Mouse (Mus musculus): ENCODE measurements around the gene Acin1. TPM values are rescaled to one million over a fixed set of nuclear protein-coding genes. Genes with fewer than 3 reads are reported as not detected.
A peak's percentile ranks its signal among the peaks of the same experiment; 100 is the strongest.
"Not testable (repeated sequence)": the region's sequence is repeated elsewhere in the genome, so short reads cannot be mapped to it uniquely, and the experiment has no call there.

The Acin1 gene
- total RNA-seq, 2 experiments from 2014 or later = 134 to 165 TPM

DNA sequence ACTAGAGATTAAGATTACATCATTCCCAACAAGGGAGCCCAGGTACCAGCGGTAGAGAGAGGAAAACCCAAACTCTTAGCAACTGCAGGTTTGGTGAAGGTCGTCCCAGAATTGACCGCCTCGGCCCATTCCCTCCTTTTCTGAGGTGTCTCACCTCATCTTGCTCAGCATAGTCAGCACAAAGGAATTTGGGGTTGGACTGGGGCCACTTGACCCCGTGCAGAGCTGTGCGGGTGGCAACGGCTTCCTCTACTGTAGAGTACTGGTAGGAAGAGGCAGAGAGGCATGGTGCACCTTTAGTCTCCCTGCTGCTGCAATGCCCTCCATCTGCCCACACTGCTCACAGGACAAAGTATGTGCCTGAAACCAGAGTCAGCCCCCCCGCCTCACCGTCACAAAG is 42.4 kb downstream of the Acin1 start:
- no peak for DNase-seq (ENCODE audit: low spot score in 2 of 2)

DNA sequence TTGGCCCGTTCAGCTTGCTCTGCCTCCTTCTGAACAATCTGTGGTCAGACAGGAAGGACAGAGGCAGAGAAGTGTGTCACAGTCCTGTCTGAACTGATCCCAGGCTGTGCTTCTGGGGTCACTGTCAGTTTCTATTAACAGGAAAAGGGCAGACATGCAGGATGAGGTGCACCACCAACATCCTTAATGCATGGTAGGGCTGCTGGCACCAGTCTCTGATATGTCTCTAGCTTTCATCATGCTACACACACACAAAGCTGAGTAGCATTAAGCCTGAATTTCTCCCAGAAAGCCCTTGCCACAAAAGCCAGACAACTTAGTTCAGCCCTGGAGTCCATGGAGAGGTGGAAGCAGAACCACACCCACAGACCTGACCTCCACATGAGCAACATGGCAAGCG is 43.7 kb downstream of the Acin1 start:
- DNase-seq (ENCODE audit: low spot score in 2 of 2) = no peak

DNA sequence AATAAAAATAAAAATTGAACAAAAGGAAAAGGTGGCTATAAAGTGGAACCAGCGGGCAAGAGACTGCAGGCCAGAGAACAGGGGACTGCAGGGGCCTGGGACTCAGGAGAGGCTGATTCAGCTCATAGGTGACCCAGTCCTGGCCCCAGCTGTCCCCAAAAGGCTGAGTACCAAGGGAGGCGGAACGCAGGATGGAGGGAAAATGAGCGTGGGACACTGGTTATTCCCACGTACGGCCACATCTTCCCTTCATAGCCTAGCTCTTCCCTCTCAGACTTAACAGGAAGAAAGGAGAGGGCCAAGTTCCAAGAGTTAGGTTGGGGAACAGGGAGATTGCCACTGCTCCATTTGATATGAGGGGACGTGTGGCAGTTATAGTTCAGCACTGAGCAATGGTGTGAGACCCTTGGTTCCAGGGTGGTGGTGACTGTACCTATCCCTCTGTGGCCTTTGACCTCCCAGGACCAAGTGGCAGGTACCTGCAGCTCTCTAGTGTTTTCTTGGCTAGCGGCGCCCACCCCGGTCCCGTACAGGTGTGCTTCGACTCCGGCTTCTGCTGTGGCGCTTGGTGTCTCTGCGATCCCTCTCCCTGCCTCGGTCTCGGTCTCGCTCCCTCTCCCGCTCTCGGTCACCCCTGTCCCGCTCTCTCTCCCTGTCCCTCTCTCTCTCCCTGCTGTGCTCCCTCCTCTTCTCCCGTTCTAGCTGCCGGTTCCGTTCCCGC is 44.3 kb downstream of the Acin1 start:
- DNase-seq (ENCODE audit: low spot score in 2 of 2) = no peak

DNA sequence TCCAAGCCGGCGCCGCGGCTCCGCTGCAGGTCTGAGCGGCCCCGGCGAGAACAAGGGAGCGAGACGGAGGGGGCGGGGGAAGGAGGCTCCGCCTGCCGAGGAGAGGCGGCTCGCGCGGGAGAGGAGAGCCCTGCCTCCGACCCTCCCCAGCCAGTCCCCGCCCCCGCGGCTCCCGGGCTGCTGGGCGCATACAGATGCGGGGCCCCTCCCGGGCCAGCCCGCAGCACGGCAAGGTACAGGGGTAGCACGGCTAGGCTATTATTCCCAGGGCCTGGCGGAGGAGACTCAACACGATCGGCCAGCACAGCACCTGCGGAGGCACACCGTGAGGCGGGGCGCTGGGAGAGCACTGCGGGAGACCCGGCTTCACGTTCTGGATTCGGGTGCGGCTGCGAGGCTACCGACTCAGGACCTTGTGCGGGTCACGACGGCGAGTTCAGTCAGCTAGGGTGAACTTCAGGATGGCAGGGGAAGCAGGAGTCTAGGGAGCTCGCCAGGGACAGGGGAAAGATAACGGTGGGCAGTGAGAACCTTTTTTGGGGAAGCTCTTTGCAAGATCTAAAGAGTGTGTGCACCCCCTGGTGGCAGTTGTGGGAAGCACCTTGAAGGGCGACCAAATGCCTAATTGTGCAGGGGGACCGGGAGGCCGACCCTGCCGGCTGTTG is 45.3 kb downstream of the Acin1 start, which contains the start of gene Cdh24:
Gene Cdh24 (minus strand): TSS at position 60 of the 665 bp plus-strand sequence.
- peak; percentile 73 to 87 for DNase-seq (ENCODE audit: low spot score in 2 of 2)

DNA sequence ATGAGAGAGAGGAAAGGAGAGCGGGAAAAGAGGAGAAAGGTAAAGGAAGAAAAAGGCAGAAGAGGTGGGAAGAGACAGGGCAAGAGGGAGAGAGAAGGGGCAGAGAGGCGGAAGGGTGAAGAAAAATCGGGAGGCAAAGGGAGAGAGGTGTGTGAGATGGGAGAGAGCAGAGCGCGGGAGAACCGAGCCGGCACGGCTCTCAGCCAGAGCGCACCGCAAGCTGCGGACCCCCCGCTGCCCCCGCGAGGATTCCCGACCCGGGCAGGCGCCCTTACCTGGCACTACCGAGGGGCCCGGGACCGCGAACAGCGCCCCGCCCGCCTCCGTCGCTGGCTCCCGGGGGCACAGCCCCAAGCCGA is 45.8 kb downstream of the Acin1 start, which contains the start of gene Gm17606:
Gene Gm17606 (plus strand): TSS at position 7 of the 359 bp plus-strand sequence.
- DNase-seq (ENCODE audit: low spot score in 2 of 2) = no peak

DNA sequence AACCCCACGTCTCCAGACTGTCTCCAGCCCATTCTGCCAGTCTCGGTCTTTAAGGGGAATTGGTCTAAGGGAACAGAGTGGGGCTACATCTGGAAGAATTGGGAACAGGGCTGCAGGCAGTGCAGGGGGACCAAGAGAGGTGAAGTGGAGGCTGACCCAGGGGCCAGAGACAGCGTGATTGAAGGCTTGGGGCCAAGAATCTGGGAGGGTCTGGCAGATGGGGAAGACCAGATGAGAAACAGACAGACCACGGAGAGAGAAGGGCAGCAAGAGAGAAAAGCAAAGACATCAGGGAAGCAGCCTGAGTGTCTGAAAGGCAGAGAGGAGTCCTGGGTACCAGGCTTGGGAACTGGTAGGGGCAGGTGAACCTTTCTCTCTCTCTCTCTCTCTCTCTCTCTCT is 46.6 kb downstream of the Acin1 start:
- no peak for DNase-seq (ENCODE audit: low spot score in 2 of 2)

DNA sequence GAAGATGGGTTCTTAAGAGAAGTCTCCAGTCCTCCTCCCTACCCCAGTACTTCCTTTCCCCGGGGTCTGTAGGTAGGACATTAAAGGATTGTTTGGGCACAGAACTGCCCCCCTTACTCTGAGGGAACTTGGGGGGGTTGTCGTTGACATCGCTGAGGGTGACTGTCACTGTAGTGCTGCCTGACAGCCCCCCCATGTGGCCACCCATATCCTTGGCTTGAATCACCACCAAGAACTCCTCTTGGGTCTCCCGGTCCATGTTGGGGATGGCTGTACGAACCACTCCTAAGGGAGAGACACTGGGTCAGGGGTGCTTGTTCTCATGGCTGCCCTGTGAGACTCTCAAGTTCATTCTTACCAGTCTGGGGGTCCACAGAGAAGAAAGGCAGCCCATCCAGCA is 48.5 kb downstream of the Acin1 start:
- no peak for DNase-seq (ENCODE audit: low spot score in 2 of 2)

DNA sequence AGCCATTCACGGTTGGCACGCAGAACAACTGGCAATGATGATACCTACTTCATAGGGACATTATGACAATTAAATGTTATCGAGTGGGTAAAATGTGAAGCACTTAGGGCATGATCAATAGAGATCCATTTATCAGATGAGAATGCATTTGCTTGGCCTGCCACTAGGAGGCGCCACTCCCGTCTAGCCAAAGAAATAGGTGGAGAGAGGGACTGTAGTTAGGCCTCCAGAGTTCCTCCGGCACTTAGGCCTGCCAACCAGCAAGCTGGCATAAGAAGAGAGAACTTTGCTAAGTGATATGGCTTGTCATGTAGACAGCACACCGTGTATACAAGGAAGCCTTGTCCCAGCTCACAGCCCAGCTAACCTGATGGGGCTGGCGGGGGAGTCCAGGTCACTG is 49.8 kb downstream of the Acin1 start:
- no peak for DNase-seq (ENCODE audit: low spot score in 2 of 2)

DNA sequence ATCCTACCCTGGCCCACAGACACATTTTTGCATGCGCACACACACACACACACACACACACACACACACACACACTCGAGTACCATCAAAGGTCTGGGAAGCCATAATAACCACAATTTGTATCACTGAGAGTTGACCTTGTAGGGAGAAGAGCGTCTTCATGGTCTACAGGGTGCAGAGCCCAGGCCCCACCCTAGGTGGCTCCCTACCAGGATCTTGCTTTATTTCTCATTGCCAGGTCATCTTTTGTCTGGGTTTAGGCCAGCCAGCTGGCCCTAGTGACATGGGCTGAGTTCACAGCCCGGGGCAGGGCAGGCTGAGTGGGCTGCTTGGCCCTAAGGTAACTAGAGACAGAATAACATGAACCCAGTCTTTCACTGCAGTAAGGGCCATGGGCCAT is 52.5 kb downstream of the Acin1 start:
- DNase-seq (ENCODE audit: low spot score in 2 of 2) = no peak

DNA sequence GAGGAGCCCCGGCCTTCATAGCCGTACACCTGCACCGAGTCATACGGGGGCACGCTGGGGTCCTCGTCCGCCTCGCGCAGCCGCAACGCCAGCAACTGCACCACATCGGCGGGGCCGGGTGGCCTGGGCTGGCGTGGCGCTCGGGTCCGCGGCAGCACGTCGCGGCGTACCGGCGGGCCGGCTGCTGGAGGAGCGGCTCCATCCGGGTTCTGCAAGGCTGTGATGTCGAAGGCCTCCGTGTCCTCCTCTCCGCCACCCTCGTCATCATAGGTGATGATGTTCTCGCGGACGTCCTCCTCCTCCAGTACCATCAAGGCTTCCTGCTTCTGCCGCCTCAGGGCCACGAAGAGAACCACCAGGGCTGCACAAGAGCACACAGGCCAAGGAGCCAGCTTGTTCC is 54.5 kb downstream of the Acin1 start:
- DNase-seq (ENCODE audit: low spot score in 2 of 2) = no peak

DNA sequence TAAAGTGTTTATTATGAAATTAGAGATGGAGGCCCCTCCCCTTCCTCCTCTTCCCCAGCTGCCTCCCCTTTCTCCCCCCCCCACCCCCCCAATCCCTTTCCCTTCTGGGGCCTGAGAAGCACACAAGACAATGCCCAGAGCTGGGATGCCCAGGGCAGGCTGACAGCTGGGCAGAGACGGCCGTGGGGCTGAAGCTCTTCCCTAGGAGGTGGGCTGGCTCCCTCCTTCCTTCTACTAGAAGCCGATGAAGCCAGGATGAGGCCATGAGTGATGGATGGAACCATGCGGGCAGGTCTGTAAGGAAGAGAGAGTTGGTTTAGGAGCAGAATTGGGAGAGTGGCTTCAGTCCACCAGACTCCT is 55.5 kb downstream of the Acin1 start:
- DNase-seq (ENCODE audit: low spot score in 2 of 2) = no peak

DNA sequence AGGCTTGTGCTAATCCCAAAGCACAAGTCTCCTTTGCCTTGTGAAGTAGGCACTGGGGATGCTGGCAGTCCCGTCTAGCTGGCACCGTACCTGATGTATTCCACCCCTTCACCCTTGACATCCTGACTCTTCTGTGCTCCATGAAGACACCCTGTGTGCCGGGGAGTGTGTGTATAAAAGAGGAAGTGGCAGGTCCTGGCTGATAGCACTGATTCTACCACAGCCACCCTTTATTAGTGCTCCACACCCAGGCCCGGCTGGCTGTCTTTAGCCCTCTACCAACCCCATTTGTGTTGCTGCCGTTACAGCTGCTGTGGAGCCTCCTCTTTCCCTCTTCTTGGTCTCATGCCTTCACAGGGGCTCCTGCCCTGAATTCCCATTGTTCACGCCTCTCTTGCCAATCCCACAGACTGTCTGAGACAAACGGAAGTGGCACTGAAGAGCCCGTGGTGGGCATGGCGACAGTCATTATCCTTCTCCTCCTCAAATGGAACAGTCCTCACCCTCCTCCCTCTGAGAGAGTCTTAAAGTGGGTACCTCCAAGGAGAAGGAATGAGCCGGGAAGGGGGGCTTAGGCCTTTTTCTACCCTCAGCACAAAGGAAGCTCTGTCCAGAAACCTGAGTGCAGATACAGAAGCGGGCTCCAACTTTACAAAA is 56.0 kb downstream of the Acin1 start:
- no peak for DNase-seq (ENCODE audit: low spot score in 2 of 2)

DNA sequence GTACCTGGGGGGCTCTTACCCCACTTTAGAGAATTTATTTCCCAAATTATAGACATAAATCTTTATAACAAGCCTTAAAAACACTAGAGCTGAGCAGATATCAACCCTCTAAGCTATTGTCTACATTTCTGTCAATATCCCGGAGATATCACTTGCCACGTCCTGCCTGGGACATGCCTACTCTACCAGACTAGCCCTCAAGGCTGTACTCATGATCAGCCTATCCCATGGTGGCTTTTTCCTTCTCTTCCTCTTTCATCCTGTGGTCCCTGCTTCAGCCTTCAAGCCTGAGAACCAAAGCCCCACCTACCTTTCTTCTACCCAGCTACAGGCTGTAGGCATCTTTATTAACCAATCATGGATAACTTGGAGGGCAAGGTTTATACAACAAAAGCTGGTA is 56.9 kb downstream of the Acin1 start:
- DNase-seq (ENCODE audit: low spot score in 2 of 2) = no peak

DNA sequence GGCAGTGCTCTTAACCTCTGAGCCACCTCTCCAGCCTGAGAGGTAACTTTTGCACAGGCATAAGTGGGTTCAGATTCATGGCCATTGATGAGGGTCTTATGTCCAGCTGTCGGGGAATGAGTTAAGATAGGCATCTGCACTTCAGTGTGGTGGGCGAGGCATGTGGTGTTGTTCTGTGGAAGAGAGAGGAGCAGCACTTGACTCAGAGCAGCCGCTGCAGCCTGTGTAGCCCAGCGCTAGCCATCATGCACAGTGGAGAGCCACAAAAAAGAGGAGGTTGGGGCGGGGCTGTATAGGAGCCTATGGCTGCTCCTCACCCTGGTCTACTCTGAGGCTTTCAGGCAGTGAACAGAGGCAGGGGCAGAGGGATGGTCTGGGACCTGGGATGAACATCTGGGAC is 58.6 kb downstream of the Acin1 start:
- DNase-seq (ENCODE audit: low spot score in 2 of 2) = no peak

DNA sequence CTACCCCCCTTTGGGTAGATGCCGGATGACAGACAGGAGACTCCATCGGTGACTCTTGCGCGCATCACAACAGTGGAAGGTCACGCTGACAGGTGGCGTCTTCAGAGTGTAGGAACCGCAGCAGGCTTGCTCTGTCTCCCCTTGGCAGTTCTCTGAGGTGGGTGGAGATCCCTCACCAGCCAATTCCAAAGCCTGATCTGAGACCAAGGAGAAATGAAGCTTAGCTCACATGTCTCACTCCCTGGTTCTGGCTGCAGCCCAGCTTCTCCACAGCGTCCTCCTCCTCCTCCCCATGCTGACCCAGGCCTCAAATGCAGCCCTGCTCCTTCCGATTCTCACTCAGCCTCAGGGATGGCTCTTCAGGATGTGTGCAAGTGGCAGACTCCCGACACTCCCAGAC is 61.8 kb downstream of the Acin1 start:
- no peak for DNase-seq (ENCODE audit: low spot score in 2 of 2)

DNA sequence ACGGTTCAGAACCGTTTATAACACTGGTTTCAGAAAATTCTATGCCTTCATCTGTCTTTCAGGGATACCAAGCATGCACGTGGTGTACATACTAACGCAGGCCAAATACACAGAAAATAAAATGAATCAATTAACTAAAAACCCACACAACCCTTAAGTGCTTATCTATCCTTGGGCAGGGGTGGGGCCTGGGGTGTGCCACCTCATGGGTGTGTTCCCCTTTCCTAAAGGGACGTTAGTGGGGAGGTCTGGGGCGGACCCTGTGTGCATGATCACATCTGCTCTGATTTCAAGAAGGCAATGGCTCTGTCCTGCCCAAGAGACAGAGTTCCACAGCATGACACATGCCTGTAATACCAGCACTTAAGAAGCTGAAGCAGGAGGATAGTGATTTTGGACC is 63.4 kb downstream of the Acin1 start:
- no peak for DNase-seq (ENCODE audit: low spot score in 2 of 2)

DNA sequence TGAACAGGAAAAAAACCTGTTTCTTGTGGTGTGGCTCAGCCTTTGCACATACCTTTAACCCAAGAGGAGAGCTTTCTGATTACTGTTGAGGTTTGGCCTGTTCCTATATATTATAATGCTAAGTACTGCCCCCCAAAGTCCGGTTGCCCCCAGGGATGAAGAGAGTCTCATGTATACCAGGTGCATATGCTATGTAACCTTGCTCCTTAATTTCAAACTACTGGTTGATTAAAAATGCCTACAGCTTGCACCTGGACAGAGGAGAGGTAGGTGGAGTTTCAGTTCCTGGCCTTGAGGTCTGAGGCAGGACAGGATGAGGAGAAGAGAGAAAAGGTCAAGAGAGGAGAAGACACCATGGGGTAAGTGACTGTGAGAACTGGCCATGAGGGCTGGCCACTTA is 65.6 kb downstream of the Acin1 start, which contains the start of gene Psmb11:
Gene Psmb11 (plus strand): TSS at position 301 of the 400 bp plus-strand sequence.
- no peak for DNase-seq (ENCODE audit: low spot score in 2 of 2)

DNA sequence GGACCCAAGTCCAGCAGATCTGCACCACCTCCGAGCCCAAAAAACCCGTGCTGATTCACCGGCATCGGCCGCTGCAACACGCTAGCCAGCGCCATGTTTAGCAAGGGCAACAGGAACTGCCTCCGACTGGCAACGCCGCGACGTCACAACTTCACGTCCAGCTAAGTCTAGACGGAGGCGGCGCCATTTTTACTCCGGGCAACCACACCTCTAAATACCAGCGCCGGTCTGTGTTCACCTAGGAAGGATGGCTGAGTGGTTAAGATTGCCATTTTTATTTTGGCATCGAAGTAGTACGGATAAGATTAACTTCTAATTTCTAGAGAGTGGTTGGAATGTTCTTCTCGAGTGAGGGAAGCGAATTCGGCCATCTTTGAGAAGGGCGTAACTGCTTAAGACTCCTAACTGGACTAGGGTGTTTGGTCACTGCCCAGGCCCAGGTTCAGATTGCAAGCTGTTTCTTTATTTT is 68.8 kb downstream of the Acin1 start, which contains the start of gene Psmb5:
Gene Psmb5 (minus strand): TSS at position 126 of the 469 bp plus-strand sequence.
- peak; percentile 70 to 87 for DNase-seq (ENCODE audit: low spot score in 2 of 2)

DNA sequence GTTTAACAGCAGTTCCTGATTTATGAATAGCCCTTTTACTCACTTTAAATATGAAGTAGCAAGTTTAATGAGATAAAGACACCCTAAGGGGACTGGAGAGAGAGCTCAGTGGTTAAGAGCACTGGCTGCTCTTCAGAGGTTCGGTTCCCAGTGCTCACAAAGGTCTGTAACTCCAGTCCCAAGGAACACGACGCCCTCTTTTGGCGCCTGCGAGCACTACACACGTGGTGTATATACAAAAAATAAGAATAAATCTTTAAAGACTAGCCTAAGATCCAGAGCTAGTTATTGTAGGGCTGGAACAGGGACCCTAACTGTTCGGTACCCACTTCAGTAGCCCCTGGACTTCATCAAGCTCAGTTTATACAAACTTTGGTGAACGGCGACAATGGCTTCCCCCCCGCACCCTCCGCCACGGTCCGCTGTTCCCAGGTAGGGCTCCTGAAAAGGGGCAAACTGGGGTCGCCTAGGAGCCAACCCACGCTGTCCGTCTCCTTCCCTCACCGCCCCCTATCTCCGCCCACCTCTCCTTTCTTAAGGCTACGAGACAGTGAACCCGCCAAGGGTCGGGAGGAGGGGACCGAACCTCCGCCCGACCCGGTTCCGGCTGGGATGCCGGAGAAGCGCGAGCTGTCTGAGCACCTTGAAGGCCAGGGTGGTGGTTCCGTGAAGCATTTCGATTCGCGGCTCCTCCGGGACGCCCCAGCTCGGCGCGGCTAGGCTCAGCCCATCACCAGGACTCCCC is 69.4 kb downstream of the Acin1 start:
- DNase-seq (ENCODE audit: low spot score in 2 of 2) = no peak

DNA sequence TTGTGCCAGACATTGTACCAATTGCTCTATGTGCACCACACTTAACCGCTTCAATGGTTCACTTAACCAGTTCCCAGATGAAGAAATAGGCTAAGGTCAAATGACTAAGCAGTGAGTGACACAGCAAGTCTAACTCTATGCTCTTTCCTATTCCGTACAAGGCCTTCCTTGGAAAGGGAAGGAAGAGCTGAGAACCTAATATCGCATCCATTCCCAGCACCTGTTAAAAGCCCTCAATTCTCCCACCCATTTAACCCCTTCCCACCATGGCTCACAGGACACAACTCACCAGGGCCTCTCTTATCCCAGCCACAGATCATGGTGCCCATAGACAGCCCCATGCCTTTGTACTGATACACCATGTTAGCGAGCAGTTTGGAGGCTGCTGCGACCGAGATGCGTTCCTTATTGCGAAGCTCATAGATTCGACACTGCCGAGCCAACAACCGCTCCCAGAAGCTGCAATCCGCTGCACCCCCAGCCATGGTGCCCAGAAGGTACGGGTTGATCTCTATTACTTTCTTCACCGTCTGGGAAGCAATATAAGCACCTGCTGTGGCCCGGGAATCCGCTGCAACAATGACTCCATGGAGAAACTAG is 70.4 kb downstream of the Acin1 start:
- DNase-seq (ENCODE audit: low spot score in 2 of 2) = no peak

DNA sequence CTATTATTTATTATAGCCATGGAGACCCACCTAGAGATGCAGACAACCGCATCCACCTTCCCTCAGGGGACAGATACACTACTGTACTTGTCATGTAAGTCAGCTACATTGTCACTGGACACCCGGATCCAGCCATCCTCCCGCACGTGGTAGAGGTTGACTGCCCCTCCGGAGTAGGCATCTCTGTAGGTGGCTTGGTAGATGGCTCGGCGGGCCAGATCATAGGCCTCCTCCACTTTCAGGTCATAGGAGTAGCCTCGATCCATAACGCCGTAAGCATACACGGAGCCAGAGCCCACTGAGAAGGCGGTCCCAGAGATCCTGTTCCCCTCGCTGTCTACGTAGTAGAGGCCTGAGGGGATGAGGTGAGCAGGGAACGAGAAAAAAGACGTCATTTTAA is 72.6 kb downstream of the Acin1 start:
- not testable (repeated sequence) for DNase-seq (ENCODE audit: low spot score in 2 of 2)
